Mouse (Mus musculus) right cerebral cortex, postnatal 36 days (tissue): ENCODE data around the gene Btnl6.
"Not testable (repeated sequence)": the region's sequence is repeated elsewhere in the genome, so short reads cannot be mapped to it uniquely, and the experiment has no call there.

ENCODE experiments used
- DNase-seq, 2 experiments: peaks; one replicate each; pipeline ENCODE4 v3.0.0; 2022; ENCODE audit warnings: low spot score in 2 of 2, mixed read lengths in 1 of 2

Btnl6 gene

DNA sequence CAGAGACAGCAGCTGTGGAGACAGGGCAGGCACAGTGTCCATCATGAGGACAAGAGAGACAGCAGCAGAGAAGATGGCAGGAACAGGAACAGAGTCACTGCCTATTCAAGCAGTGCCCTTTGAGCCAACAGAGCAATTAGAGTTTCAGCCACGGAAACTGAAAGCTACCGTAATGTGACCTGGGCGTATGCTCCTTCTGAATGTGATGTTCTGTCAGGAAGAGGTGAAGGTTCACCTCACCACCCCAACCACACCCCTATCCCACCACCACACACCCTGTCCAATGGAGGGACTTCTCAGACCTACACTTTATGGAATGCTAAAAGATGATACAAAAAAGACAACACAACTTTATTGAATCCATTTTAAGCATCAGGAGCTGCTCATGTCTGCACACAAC lies 19.8 kb downstream of the Btnl6 start:
- not testable (repeated sequence) for DNase-seq

- no peak for DNase-seq
Observed at GRCm38 (mm10) chr17:34496539-34496938, 20.6 kb downstream of the Btnl6 start.

DNA sequence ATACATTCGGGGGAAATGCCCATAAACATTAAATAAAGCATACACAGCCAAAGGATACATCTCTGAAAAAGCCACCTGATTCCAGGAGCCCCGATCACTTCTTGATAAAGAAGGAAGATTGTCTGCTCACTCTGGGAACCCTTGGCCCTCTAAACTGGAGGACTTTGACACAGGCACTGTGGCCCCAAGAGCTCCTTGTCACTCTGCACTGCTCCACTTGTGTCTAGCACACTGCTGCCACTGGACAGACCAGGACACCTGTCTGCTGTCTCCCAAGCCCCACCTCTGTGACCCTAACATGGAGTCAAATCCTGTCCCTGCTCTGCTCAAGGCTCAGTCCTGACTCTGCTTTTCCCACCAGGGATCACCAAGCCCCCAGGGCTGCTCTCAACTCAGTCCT lies 22.0 kb downstream of the Btnl6 start:
- DNase-seq = not testable (repeated sequence)

- no peak for DNase-seq
Observed at GRCm38 (mm10) chr17:34492796-34493195, 24.4 kb downstream of the Btnl6 start.

DNA sequence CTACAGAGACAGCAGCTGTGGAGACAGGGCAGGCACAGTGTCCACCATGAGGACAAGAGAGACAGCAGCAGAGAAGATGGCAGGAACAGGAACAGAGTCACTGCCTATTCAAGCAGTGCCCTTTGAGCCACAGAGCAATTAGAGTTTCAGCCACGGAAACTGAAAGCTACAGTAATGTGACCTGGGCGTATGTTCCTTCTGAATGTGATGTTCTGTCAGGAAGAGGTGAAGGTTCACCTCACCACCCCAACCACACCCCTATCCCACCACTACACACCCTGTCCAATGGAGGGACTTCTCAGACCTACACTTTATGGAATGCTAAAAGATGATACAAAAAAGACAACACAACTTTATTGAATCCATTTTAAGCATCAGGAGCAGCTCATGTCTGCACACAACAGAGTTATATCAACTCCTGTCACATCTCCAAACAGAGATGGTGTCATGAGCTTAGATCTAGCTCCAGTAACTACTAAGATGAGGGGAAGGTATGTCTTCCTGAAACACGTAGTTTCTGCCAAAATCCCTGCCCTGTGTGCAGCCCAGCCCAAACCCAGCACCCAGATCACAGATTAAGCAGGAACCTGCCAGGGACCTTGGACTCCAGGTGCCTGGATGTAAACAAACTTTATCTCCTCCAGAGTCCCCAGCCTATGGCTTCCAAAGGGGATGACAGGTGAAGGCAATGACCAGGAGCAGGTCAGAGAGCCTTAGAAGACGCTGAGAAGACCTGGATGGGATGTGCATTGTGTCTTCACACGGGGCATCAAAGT lies 39.7 kb downstream of the Btnl6 start, which contains the start of gene Btnl4:
TSS of gene Btnl4 (minus strand) at position 81 of the 776 bp plus-strand sequence.
- not testable (repeated sequence) for DNase-seq

DNA sequence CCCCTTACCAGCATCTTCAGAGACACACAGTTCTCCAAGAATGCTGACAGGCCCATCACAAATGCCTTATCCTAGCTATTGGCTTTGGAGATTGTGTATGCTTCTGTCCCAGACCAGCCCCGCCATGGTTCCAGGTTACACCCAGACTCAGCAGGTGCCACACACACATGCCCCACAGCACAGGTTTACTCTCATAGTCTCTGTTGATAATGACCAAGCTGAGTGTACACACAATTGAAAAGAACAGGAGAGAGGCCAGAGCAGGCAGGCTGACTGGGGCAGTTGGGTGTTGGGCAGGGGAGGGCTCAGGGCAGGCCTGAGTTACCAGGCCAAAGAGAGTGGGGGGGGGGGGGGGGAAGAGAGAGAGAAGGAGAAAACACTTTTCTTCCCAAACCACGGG lies 40.7 kb downstream of the Btnl6 start:
- DNase-seq = no peak

- DNase-seq = no peak
Observed at GRCm38 (mm10) chr17:34475060-34475459, 42.1 kb downstream of the Btnl6 start.

DNA sequence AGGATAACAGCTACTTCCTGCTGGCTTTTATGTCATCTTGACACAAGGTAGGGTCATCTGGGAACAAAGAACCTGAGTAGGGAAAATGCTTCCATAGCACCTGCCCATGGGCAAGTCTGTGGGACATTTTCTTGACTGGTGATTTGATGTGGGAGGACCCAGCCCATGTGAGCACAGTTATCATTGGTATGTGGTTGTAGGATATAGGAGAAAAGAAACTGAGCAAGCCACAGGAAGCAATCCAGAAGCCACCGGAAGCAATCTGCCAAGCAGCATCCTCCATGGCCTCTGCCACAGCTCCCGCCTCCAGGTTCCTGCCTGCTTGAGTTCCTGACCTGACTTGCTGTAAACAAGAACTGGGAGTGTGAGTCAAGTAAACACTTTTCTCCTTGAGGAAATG lies 46.7 kb downstream of the Btnl6 start:
- no peak for DNase-seq

GRCm38 (mm10) chr17:34465906-34466305 lies 51.2 kb downstream of the Btnl6 start:
- DNase-seq = not testable (repeated sequence)

GRCm38 (mm10) chr17:34459255-34459654 lies 57.9 kb downstream of the Btnl6 start:
- no peak for DNase-seq
